Mouse (Mus musculus) megakaryocyte, embryonic 14.5 days (primary cell): Measurements from ENCODE around the gene Npas3.

Experiments
- FLI1 ChIP-seq: IDR thresholded peaks from 2 replicates; pipeline ENCODE4 v1.6.1; 2012; ENCODE audit warnings: low read length, inconsistent platforms, mixed read lengths
- GATA1 ChIP-seq: IDR thresholded peaks from 3 replicates; pipeline ENCODE4 v1.6.1; 2012; ENCODE audit warnings: mixed read lengths, low read length, inconsistent platforms, borderline replicate concordance

DNA sequence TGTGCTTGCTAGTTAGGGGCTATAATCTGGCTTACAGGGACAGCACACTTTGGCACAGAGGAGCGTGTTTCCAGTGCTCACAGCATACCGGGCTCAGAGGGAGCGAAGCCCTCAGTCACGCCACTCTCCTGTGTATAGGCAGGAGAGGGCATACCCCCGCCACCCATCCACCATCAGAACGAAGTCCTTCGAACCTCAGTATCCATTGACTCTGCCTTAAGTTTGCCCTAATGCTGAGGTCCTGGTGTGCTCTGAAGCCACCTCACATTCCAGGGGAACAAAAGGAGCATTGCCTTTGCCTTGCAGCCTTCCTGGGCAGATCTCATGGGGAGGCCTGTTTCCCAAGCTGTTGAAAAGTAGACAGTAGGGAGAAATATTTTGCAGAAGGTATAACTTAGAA lies 673.7 kb downstream of the Npas3 start:
- no peak for TF ChIP-seq GATA1
- TF ChIP-seq FLI1: no peak
